Mouse (Mus musculus) thymus, adult 18-20 months (tissue): ENCODE measurements around the gene Ogfrl1.
"Not testable (repeated sequence)": the region's sequence is repeated elsewhere in the genome, so short reads cannot be mapped to it uniquely, and the experiment has no call there.

Experiments
- DNase-seq, 2 experiments: peaks; one replicate each; pipeline ENCODE4 v3.0.0; 2022; ENCODE audit warnings: mixed read lengths in 2 of 2

Gene Ogfrl1

DNA sequence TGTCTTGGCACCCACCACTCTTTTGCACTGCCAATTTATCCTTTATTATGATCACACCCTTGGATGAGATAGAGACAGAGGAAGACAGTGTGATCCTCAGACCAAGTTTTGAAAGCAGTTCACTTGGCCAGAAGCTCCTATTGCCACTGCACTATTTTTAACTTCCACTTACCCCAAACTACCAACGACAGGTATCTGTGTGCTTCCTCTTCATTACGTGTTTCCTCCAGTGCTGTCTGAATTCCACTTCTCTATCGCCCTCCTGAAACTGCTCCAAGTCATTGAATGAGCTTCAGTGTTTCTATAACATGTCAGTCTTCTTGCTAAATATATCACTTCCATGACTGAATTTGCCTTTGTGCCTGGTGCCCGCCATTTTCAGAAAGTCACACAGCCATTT, at the start of gene Ogfrl1:
Ogfrl1 (minus strand) TSS at position 150 of the 400 bp plus-strand sequence.
- no peak for DNase-seq

DNA sequence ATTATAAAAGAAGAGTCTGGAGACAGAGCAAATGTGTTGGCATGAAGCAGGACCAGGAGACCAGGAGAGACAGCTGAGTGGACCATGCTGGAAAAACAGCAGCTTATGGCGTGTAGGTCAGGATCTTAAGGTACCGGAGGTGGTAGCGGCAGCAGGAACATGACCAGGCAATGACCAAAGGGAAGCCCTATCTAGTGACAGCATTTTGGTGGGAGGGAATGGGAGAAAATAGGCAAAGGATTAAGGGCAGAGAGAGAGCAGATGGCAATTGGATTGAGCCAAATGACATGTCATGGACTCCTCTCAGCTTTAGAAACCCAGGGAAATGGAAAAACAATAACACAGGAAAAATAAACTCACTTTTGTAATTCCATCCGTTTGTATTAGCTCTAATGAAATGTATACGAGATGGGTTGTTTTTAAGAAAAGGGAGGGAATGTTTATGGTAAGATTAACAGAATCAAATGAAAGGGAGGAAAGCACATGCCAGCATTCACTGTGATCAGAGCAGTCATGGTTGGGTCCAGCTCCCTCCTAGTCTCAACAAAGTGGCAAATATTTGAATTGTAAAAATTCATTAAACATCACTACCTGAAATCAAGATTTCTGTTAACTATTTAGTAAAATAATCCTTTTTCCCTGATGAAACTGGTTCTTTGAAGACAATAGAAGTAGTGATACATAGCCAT, 48.3 kb upstream of the Ogfrl1 start:
- no peak for DNase-seq

DNA sequence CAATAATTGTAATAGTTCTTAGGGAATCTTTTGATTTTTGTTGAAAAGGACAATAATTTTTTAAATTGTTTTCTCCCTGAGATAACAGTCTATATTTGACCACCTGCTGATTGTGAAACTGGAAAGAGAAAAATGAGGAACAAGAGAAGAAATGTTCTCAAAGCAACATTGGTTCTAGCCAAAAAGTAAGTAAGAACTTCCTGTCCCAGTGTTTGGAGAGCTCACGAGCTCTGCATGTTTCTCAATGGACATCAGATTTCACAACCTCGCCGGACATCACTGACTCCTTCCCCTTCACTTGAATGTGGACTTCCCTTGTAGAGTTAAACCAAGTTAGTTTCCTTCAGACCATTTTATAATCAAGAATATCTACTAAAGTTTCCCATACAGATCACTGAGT, 36.0 kb upstream of the Ogfrl1 start:
- no peak for DNase-seq

DNA sequence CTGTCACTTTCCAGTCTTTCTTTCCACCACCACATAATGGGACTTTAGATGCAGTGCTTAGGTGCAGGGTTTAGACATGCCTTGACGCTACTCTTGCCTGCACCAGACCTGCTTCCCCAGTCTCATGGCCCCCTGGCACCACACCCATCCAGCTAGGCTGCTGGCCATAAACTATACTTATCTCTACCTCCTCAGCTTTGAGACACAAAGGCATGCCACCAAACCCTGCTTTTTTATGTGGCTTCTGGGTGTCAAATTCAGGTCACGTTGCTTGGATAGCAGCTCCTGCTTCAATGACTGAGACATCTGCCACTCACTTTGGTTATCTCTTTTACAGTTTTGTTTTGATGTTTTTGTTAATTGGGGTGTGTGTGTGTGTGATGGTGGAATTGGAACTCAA, 28.9 kb upstream of the Ogfrl1 start:
- no peak for DNase-seq

DNA sequence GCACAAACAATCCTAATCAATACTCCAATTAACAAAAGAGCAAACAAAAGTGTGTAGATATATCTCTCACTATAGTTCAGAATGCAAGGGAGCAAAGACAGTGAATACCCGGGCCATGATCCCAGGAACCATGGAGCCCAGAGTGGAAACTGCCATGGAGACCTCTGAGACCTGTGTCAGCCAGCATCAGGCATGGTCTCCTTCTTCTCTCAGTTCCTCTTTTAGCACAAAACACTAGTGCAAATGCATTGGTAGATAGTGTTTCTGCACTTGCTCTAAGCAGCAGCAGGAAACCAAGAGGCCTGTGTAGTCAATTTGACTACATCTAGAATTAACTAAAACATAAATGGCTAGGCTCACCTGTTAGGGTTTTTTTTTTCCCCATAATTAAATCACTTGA, 21.4 kb upstream of the Ogfrl1 start:
- DNase-seq, result no peak

DNA sequence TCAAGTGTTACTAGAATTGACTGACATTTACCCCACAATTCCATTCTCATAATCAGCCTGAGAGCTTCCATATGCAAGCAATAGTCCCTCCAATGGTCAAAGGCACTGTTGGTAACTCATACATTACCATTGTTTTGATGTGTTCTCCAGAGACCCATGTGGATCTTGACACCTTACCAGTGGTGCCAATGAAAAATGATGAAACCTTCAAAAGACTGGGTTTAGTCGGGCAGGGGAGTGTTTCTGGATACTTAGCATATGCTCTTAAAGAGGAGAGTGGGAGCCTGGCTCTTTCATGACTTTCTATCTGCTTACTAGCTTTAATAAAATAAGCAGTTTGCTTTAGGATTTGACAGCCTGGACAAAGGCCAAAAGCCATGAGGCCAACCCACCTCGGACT, 20.5 kb upstream of the Ogfrl1 start:
- DNase-seq, result no peak

DNA sequence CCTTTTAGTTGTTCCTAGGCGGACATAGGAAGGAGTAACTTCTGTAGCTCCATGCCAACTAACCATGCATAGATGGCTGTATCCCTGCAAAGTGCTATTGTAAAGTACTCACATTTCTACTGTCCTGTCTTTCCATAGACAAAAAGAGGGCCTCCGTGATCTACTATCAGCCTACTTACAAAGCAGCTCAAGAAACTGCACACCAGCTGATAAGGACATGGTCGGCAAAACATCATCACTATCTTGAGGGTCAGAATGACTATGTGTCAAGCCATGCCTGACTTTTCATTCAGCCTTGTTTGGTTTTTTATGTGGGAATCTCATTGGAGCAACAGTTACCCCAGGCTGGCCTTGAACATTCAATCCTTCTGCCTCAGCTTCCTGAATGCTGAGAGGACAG, 20.0 kb upstream of the Ogfrl1 start:
- no peak for DNase-seq

DNA sequence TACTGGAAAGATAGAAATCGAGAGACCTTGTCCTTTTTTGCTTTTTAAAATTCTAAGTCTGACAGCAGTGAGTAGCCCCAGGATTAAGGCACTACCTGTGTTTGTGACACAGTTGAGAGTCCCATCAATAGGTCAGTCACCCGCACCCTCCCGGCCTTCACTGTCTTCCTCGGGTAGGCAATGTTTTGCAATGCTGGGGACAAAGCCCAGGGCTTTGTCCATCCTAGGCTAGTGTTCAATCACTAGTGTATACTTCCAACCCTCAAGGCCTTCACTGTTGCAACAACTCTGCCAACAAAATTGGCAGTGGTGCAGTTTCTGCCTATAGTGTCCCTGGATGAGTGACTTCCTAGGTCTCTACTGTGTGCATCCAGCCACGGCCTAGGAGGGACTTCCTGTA, 14.0 kb upstream of the Ogfrl1 start:
- no peak for DNase-seq

DNA sequence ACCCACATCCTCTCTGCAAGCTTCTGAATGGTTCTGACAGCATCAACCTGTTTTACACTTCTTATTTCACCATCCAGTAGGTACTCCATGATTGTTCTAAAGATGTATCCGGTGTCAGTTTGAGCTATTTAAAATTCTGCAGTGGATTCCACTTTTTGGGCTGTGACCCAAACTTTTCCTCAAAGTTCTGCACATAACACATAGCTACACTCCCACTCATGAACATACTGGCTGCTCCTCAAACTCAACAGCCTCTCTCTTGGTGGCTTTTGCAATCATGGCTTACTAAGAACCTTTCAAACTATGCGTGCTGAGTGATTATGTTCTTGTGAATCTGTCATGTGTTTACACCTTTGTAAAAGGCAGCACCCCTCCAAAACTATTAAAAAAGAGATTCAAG, 12.4 kb upstream of the Ogfrl1 start:
- DNase-seq, result no peak

DNA sequence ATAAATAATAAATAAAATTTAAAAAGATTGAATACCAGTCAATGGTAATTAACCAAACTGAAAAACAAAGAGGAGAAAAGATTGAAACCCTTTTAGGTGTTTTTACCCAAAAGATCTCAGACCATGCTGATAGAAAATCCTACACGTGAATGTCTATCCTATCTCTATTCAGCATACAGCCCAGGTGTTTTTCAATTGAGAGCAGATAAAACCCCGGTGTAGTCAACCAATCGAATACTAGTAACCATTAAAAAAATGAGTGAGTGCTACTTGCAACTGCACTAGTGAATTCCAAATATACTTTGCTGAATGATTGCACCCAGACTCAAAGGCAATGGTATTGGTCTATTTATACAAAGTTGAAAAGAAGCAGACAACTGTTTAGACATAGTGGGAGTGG, 4.8 kb upstream of the Ogfrl1 start:
- no peak for DNase-seq

DNA sequence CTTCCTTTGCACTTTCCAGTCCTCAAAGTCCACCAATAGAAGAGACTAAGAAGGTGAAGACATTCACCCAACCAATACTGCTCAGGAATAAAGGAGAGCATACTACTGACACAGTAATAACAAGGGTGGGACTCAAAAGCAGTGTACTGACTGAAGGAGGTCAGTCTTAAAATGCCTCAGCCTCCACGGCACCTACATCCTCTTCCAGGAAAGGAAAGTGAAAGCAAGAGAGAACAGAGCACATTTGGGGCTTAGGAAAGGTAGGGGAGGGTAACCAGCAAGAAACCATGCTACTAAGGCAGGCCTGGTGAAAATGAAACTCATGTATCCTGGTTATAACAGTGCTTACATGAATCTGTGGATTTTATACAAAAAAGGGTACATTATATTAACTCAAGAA, 2.0 kb upstream of the Ogfrl1 start:
- no peak for DNase-seq

DNA sequence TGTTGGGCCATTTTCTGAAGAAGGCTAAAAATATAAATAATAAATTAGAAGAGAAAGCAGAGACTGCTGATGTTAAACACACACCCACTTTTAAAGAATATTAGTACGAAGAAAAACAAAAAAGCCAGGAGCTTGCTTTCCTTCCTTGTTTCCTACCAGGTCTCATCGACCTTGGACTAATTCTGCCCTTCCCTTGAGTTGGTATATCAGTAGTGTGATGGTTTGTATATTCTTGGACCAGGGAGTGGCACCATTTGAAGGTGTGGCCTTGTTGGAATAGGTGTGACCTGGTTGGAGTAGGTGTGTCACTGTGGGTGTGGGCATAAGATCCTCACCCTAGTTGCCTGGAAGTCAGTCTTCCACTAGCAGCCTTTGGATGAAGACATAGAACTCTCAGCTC, 3.2 kb downstream of the Ogfrl1 start:
- not testable (repeated sequence) for DNase-seq

DNA sequence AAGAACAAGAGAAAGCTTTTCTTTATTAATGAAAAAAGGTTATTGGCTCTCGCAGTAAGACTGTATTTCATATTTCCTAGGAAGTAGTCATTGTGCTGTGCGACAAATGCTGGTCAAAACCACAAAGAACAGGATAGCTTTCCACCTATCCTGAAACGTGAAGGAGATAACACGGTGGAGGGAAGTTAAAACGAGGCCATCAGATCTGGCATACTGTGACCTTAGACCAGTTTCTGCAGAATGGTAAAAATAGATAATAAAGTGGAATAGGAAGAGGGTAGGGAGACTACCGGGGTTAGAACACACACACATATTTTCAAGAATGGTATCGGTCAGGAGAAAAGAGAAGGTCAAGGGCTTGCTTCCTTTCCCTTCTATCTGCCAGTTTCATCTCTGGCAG, 5.8 kb downstream of the Ogfrl1 start:
- no peak for DNase-seq

DNA sequence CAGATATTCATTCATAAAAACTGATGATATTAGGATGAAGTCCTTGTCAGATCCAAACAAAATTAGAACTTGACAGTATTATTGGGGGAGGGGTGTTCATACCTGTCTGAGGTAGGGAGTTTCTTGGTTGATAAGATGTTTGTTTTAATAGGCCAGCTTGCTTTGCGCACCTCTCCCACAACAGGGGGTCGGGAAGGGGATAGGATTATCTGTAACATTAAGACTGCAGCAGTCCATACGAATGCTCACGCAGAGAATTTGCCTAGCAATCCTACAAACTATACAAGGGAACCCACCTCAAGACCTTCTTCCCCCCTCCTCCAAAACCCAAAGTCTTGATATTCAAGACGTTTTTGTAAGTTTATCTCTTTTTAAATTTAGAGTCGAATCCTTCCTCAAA, 13.2 kb downstream of the Ogfrl1 start:
- no peak for DNase-seq

DNA sequence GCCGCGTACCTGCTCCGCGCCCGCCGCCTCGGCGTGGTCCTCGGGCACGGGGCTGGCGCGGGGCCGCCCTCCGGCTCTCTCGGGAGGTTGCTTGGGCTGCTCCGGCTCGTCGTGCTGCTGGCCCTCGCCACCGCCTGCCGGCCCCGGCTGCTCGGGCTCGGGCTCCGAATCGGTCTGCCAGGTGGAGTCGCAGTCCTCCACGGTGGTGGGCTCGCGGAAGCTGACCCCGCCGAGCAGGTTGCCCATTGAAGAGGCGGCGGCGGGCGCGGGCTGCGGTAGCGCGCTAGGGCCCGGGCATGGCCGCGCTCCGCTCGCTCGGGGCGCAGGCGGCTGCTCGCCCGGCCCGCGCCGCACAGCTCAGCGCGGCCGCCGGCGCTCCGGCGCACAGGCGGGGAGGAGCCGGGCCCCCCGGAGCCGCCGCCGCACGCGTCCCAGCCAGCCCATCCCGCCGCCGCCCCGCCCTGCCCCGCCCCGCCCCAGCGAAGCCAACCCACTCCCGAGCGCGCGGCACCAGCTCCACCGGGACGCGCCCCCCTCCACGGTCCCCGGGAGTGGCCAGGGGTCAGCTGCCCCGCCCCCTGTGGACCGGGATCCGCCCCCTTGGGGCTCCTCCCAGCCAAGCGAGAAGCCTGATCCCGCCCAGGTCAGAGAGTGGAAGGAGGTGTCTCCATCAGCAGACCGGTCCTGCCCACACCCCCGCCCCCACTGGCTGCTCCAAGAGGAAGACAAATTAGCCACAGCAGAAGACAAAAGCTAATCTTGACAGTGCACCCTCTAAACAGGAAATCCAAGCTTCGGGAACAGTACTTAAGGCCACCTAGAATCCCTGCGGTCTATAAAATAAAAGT, 14.5 kb downstream of the Ogfrl1 start:
- peak; percentile 78 to 80 for DNase-seq

DNA sequence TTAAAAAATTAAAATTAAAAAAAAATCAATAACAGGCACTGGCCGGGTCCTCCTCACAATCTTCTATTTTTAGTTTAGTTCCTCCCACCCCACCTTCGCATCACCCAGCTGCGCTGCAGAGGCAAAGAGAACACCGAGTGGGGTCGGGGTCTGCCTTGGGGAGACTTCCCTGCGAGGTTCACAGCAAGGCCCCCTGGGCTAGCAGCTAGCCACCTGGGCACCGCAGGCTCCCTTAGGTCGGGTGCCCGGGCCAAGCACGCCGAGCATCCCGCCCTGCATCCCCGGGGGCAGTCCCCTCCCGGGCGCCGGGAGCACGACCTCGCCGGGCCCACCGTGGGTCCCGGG, 15.1 kb downstream of the Ogfrl1 start:
- DNase-seq, result peak; percentile 10 to 11

DNA sequence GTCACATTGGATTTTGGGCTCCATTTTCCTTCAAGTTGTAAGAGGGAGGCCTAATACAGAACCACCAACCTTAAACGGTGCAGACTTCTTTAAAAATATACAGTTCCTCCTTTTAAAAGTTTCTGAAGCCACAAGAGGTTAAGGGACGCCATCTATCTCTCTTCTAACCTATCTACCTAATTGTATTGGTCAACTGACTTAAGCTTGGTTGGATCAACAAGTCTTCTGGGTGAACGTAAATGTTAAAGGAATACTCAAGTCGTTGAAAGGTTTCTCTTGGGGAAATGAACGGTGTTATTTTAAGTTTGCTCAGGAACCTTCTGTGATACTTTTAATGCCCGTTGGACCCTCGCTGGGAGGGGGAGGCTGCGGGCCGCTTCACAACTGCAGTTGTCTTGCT, 15.5 kb downstream of the Ogfrl1 start:
- DNase-seq, result no peak

DNA sequence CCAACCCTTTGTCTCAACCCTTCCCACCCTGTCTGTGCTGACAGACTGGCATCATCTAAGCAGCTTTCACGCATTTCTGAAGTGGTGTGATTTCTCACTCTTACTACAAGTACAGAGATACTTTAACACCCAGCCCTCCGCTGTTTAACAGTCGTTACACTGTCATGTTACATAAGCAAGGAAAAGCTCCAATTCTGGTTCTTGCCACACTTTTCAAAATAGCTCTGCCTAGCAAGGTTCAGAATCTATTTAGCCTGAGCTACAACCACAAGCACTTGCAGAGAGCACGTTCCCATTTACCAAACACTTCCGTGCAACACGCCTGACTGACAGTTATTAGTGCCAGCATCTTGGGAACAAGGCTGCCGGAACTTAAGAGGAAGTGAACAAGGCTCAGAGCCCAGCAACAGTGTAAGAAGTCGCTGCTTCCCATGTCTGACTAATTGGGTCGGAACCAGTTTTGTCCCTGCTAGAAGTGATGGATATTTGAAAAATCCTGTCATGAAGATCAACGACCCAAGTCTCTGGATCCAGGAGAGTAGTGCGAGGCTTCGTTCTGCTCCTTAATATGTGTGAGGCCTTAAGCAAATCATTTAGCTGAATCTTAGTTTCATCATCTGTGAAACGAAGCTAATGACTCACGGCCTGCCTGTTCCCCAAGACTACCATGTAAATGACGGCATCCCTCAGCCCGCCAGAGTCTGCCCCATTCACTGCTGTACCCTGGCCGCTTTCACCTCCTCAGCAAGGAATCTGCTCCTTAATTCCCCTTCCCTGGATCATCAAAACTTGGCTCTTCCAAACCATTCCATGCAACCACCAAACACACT, 17.4 kb downstream of the Ogfrl1 start:
- DNase-seq, result no peak

DNA sequence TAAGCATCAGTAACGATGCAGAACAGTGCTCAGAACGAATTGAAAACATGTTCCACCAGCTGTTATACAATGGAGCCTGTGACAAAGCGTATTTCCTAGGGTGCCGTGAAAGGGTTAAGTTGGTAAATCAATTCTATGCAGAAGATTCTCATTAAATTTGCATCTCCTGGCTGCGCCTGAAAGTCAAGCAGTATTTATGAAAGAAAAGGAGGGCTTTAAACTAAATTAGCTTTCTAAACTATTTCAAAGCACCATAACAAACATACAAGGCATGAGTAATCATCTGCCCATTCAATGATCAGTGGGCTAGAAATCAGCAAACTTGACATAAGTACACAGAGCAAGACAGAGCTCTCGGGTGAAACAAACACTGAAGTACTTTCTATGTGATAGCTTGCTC, 18.3 kb downstream of the Ogfrl1 start:
- no peak for DNase-seq

DNA sequence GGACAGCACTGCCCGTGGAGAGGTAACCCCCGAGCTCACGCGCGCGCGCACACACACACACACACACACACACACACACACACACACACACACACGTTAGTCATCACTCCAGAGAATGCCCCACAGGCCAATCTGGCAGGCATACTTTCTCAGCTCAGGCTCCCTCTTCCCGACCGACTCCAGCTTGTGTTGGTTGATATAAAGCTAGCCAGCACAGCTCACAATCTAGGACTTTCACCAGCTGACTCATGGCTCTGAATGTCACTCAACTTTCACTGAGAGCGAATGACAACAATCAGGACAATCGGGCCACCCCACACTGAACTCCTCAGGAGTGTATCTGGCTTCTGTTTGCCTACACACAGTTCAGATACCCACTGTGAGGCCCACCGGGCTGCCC, 20.0 kb downstream of the Ogfrl1 start:
- DNase-seq, result no peak

DNA sequence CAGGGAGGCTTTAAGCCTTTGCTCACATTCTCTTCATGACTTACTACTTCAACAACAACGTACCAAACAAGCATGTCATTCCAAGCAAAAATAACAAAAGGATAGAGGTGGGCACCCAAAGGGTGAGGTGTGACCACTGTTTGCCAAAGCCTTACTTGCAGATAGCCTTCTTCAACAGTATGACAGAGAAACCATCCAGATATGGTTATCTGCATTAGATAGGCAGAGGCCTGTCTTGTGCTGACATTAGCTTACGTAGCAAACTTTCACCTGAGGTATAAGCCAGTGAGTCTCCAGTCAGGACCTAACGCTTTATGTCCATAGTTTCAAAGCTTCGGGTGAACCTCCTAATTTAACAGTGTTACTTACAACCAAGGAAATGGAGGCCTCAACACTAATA, 23.4 kb downstream of the Ogfrl1 start:
- DNase-seq, result no peak

DNA sequence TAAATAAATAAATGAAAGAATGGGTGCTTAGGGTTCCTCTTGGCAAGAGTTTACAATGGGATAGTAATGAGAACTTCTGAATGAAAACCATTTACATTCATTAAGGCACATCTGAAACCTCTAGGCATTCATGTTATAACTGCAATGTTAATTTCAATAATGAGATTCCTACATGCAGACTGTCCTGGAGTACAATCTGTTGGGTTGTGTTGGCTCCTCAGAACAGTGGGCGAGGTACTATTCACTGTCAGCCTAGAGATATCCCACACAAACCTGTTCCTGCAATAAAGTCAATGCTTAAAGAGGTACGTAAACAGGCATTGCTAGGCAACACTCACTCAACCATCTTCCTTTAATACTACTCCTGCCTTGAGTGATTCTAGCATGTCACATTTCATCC, 32.0 kb downstream of the Ogfrl1 start:
- no peak for DNase-seq

DNA sequence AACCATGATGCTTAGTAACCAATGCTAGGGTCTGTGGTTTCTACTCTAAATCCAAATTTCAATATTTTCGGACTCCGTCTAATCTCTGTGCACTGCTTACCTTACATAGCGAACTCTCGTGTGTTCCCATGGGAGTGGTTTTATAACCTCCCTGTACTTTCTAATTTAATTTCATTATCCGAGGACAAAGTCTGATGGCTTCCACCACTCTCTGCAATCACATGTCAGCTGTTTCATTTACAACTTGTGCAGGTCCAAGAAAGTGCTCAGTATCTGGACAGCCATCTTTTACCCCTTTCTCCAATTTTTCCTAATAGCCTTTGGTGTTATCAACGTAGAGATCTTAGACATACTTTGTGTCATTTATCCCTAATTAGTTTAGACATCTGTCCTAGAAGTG, 44.7 kb downstream of the Ogfrl1 start:
- DNase-seq, result no peak

DNA sequence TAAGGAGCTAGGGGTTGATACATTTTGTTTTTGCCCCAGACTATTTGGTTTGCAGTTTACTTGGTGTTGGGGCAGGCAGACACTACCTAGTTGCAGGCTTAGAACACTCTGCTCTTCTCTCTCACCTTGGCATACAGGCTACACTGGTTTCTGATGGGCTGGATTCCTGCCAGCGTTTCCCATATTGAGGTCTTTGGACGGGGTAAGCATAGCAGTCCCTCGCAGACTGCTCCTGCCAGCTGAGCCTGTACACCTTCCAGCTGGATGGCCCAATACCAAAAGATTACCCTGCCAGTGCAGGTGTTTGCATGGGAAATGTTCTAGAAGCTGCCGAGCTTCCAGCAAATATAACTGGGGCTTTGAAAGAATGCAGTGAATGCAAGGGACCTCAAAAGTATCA, 45.8 kb downstream of the Ogfrl1 start:
- no peak for DNase-seq
